Mouse (Mus musculus) CD4-positive, CD25-positive, alpha-beta regulatory T cell, adult 2 months (primary cell): ENCODE measurements around the gene Tuba1a.

ENCODE experiments used
- DNase-seq: peaks from one replicate; pipeline ENCODE4 v3.0.0-alpha.2; 2012; ENCODE audit warnings: low read depth, low spot score

Gene Tuba1a

GRCm38 (mm10) chr15:98953401-98954356 lies at the start of gene Tuba1a, which contains the start of gene Gm49450:
Gene Tuba1a, minus strand, starts transcription at chr15:98953703.
Gene Gm49450, minus strand, starts transcription at chr15:98953551.
- peak; percentile 96 for DNase-seq

- DNase-seq: no peak
Observed at GRCm38 (mm10) chr15:99001451-99001931, 48.0 kb upstream of the Tuba1a start.

- peak; percentile 78 for DNase-seq
Observed at GRCm38 (mm10) chr15:99000535-99001283, 47.2 kb upstream of the Tuba1a start.

GRCm38 (mm10) chr15:98998775-98999157 lies 45.3 kb upstream of the Tuba1a start:
- no peak for DNase-seq

- no peak for DNase-seq
Observed at GRCm38 (mm10) chr15:98997938-98998774, 44.7 kb upstream of the Tuba1a start.

GRCm38 (mm10) chr15:98996840-98997239 lies 43.3 kb upstream of the Tuba1a start:
- DNase-seq: no peak

GRCm38 (mm10) chr15:98994957-98995520 lies 41.5 kb upstream of the Tuba1a start:
- no peak for DNase-seq

- DNase-seq: peak; percentile 94
Observed at GRCm38 (mm10) chr15:98993865-98994264, 40.4 kb upstream of the Tuba1a start.

GRCm38 (mm10) chr15:98993093-98993793 lies 39.7 kb upstream of the Tuba1a start:
- DNase-seq: peak; percentile 93

- DNase-seq: peak; percentile 67
Observed at GRCm38 (mm10) chr15:98992086-98992912, 38.8 kb upstream of the Tuba1a start.

- DNase-seq: no peak
Observed at GRCm38 (mm10) chr15:98991540-98992050, 38.1 kb upstream of the Tuba1a start.

- no peak for DNase-seq
Observed at GRCm38 (mm10) chr15:98990669-98991539, 37.4 kb upstream of the Tuba1a start.

- DNase-seq: no peak
Observed at GRCm38 (mm10) chr15:98989701-98990430, 36.4 kb upstream of the Tuba1a start.

- no peak for DNase-seq
Observed at GRCm38 (mm10) chr15:98988787-98989186, 35.3 kb upstream of the Tuba1a start.

GRCm38 (mm10) chr15:98987661-98988181 lies 34.2 kb upstream of the Tuba1a start:
- no peak for DNase-seq

GRCm38 (mm10) chr15:98987077-98987630 lies 33.7 kb upstream of the Tuba1a start:
- no peak for DNase-seq
